Mouse (Mus musculus): Measurements from ENCODE around the gene Prr12. TPM values are rescaled to one million over a fixed set of nuclear protein-coding genes. Genes with fewer than 3 reads are reported as not detected.

Gene Prr12
- total RNA-seq, 2 experiments from 2014 or later: 47.7 to 59.7 TPM

DNA sequence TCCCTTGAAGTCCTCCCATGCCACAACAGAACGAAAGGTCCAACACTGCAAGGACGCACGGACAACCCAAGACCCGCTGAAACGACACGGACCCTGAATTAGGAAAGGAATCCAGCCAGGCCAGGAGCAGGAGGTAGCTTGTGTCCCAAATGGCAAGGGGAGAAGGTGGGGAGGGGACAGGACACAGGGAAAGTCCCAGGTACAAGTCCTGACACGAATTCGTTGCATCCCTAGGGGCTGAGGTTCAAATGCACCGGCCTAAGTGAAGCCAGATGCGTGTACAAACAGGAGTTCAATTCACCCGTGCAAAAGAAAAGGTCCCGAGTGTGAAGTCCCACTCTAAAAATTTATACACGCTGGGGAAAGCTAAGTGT lies 1.1 kb downstream of the Prr12 start:
- DNase-seq: no peak

DNA sequence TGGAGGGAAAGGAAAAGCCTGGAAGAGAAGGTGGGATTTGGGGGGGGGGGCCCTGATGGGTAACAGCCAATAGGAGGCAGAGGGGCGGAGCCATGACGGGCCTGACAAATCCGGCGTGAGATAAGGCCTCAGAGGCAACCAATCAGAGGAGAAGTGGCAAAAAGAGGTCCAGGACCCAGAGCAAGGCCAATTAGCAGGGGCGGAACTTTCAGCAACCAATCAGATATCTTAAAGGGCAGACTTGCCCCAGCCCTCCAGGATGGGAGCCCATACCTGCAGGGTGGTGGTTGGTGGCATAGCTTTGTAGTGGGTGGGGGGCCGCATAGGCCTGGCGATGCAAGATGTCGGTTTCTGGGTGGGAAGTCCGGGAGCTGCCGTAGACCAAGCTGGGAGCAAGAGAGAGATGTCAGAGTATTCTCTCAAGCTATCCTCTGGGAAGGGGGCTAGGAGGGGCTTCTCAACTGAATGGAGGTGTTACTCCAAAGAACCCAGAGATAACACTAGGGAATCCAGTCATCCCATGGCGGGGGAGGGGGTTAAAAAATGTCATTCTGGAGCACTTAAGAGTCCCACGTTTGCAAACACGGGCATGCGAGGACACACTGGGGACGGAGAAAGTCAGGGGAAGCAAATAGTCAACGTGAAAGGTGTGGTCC lies 1.6 kb downstream of the Prr12 start:
- DNase-seq: peak; percentile 80 to 88

DNA sequence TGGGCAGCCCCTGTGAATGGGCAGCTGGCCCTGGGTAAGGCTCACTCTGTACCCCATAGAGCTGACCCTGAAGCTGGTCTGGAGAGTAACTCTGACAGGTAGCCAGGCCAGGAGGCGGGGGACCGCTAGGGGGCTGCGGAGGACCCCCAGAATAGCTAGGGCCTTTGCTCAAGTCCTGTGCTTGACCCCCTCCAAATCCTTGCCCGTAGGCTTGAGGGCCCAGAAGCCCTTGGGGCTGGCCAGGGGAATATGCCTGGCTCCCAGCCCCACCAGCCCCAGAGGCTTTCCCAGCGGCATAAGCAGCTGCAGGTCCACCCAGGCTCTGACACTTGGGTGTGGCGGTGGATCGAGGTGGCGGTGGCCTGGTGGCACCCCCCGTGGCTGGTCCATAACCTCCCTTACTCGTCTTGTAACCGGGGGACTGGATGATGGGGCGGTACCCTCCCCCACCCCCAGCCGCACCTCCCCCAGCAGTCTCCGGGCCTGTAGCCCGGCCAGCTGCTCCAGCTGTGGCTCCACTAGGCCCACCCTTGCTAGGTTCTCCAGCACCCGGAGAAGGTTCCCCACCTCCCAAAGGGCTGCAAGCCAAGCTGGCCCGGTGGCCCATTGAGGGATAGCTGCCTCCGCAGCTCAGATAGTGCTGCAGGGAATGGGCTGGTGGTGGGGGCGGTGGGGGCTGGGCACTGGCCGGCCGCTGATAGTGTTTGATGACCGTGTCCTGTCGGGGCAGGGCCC lies 3.6 kb downstream of the Prr12 start:
- DNase-seq: no peak

DNA sequence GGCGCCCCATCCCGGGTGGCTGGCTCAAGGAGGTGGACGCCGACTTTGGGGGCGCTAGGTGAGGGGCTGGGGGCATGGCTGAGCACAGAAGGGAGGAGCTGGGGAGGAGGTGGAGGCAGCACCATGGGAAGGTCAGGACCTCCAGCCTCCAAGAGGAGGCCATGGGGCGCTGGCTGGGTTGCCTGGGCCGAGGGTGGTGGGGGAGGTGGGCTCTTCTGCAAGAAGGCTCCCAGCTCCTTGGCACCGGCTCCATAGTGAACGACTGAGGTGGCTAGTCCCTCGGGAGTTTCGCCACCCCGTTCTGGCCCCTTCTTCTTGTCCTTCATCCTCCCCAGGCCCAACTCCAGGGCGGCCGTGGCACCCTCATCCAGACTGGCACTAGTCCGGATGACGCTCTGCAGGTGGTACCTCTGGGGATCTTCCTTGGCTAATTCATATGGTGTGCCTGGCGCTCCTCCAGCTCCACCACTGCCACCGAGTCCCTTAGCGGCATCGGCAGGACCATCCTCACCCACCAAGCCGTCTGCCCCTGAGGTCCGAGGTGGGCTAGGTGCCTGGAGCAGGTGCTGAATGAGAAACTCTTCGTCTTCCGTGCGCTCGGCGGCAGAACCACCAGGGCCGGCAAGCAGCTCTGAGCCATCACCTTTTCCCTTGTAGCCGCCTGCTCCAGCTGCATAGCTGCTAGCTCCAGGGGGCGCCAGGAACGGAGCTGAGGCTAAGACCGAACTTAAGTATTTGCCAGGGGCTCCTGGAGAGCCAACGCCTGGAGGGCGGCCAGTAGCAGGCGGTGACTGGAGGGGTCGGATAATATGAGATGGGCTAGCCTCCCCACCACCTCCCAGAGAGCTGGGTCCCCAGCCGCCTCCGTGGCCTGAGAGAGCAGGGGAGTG lies 4.4 kb downstream of the Prr12 start:
- no peak for DNase-seq

DNA sequence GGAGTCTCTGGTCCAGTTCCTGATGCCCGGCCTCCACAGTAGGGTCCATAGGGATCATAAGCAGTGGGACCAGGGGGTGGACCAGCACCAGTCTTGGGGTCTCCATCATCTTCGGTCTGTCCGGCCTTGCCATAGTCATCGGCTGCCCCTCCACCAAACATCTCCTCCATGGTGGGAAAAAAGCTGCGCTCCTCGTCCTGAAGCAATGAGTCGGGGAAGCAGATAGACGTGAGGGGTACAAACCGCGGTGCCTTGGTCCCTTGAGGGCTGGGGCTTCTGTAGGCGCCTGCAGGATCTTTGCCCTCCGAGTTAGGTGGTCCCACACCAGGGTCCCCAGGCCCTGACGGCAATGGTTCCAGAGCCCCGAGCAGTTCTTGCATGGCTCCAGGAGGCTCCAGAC lies 5.2 kb downstream of the Prr12 start:
- no peak for DNase-seq

DNA sequence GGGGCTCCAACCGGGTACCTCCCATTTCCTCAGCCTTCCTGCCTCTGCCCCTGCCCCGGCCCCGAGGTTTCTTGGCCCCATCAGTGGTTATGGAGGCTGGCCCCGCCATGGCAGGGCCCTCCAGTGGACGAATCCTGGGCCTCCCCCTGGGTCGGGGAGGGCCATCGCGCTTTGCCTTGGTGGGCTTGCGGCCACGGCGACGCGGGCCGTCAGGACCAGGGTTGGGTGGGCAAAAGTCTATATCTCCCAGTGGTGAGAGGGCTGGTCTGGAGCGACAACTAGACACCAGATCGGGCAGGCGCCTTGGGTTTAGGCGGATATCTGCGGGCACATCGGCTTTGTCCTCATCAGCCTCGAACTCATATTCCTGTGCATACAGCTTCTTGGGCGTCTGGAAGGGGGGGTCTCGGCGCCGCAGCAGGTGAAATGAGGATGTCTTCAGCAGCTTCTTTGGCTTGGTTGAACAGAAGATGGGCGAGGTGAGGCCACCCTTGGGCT lies 5.8 kb downstream of the Prr12 start:
- no peak for DNase-seq

DNA sequence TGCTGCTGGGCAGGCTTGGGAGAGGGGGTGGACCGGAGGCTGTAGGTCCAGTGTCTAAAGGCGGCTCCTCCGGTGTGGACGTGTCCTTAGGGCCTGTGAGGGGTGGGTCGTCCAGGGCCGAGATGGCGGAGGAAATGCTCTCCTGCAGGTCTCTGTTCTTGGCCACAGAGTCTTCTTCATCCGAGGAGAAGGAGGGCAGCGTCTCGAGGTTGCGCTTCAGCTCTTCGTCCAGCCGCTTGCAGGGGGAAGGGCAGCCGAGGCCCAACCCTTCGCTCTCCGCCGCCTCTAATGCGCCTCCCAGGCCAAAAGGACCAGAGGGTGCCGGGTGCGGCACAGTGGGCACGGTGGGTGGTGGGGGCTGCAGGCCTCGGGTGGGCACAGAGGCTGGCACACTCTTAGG lies 6.9 kb downstream of the Prr12 start:
- no peak for DNase-seq

DNA sequence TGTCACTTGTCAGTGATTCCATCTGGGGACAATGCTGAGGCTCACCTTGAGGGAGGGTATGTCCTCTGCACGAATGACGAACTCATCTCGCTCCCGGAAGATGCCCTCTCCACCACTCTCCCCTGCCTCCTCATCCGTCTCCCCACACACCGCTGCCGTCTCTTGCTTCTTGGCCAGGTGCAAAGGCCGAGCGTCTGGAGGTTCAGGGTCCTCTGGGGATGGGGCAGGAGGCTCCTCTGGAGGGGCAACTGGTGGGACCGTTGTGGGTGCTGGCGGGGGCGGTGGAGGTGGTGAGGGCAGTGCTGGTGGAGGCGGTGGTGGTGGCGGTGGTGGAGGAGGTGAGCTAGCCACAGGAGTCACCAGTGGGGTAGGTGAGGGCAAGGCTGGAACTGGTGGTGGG lies 9.4 kb downstream of the Prr12 start:
- no peak for DNase-seq

DNA sequence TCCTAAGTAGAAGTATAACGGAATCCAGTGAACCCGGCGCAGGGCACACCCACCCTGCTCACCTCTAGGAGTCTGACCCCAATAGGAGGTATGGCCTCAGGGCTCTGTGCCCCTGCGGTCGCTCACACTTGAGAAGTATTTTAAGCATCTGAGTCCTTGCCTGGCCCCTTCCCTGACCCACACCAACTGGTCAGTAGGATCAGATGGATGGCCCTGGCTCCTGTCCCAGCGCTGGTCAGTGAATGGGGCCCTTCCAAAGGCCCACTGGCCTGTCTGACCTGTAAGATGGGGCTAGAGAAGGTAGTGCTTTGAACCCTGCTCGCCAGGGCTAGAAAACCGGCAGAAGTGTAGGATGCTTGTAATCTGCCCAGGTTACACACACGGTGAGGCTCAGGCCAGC lies 11.8 kb downstream of the Prr12 start:
- DNase-seq: no peak

DNA sequence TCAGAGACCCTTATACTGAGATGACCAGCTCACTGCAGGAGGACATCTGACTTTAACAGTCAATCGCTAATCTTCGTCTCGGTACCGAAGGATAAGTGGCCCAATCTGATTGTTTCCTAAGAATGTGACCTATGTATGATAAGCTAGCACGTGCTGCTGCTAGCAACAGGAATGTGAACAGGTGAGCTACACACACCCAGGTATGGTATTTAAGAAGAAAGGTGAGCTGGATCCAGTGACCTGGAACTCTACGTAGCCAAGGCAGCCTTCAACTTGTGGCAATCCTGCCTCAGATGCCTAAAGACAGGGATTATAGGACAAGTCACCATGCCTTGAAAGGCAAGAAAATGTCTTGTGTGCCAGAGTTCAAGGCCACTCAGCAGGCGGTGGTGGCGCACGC lies 14.3 kb downstream of the Prr12 start:
- DNase-seq: no peak

DNA sequence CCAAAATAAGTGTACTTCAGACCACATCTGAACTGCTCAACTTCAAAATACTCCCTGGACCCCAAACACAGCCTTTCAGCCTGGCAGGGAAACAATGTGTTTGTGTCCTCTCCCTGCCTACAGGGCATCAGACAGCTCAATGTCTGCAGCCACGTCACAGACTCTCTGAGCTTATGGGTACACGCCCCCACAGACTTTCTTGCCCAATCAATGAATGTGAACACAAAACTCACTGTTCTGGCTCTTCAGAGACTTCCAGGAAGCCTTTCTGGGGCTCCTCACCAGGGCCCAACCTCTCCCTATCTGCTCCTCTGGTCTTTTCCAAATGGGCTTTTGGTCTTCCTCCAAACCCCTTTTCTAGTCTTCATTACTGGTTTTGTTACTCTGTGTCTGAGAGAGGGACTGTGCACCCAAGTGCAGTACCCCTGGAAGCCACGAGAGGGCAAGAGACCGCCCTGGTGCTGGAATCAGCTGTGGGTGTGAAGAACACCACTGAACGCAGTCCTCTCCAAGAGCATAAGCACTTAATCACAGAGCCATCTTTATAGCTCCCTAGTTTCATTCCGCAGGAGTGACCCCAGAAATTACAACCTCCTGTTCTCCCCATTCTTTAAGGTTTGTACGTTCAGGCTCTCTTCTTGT lies 14.8 kb downstream of the Prr12 start:
- DNase-seq: peak; percentile 74 to 75

DNA sequence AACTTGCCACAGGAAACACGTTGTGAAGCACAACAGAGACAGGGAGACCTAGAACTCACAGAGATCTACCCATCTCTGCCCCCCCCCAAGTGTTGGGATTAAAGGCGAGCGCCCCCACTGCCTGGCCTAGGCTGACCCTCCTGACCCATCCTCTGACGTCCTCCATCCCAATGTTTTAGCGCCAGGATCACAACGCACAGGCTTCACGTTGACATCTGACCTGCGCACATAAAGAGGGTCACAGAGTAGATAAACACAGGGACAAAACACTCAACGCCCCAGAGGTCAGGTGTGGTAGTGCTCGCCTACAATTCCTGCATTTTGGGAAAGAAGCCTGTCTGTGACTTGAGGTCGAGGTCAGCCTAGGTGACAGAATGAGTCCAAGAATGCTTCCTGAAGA lies 16.0 kb downstream of the Prr12 start:
- no peak for DNase-seq

DNA sequence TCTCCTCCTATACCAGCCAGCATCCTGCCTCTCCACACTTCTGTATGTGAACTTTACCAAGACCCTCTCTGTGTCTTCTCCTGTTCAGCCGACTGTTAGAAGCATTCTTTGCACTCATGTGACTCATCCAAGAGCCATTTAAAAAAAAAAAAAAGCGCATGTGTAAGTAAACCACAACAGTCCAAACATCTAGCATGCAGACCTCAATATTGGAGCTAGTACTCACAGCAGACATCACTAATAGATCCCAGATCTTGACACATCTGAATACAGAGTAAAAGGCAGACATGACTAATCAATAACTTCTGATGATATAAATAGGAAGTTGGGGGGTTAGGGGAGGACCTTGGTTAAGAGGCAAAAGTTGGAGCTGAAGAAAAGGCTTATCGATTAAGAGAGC lies 17.1 kb downstream of the Prr12 start:
- no peak for DNase-seq

DNA sequence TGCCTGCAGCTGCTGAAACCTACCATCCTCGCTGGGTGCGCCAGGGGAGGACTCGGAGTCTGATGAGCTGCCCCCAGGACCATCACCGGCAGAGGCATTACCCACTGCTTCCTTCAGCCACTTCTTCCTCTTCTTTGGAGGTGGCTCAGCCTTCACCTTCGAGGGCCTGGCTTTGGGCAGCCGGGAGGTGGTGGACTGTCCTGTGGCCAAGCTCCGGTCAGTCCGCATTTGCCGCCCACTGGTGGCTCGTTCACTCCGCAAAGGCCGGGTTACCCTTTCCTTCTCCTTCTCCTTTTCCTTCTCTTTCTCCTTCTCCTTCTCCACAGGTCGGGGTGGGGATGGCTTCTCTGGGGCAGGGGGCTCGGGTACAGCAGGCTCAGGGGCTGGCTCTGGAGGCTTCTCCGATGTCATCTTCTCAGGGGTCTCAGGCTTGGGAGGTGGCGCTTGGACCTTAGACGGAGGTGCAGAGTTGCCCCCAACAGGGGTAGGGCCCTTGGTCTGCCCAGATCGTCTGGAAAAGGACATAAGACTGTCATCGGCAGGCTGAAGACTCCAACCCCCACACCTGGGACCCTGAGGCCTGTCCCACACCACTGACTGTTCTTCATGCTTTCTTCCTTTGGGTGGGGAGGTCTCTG lies 18.8 kb downstream of the Prr12 start:
- DNase-seq: no peak

DNA sequence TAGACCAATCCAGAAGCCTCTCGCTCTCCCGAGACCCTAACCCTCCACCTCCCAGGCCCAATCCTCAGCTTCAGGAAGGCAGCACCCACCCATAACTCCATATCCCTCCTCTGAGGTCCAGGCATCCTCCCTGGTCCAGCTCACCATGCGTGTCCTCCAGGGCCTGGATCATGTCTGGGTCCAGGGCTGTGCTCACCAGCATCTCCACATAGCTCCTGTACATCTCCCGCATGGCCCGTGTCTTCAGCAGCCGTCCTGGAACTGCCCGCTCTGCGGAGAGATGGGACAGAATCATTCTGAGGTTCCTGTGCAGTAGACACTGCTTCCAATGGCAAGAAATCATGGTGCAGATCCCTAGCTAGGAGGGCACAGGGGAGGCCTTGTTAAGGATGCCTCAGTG lies 21.8 kb downstream of the Prr12 start:
- no peak for DNase-seq

DNA sequence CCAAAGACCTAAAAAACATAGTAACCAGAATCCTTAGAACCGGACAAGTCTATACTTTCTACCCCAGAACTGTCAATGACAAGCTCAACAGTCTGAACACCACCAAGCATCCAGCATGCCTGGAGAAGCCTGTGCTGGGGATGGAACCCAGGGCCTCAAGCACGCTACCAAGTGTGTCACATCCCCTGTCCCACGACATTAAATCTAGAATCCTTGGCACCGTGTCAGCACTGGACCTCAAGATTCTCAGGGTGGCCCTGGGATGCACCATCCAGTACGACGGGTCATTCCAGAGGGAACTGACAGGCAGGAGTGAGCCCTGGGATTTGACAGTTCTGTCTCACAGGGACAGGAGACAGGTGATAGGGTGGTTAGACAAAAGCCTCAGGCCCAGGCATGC lies 22.7 kb downstream of the Prr12 start:
- no peak for DNase-seq

DNA sequence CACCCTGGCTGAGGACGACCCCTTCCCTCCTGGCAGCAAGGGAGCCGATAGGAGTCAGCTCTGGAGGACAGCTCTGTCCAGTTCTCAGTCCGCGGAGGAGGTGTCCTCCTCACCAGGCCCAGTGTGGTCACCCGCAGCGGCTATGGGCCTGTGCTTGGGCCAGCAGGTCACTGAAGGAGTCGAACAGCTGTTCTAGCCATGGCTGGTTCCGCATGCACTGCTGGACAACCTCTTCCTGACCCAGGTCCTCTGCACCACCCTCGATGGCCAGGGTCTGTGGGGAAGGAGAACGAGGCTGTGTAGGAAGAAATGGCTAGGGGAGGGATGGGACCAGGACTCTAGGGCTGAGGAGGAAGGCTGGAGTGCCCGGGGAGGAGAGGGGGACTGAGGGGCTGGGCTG lies 24.3 kb downstream of the Prr12 start:
- DNase-seq: no peak

DNA sequence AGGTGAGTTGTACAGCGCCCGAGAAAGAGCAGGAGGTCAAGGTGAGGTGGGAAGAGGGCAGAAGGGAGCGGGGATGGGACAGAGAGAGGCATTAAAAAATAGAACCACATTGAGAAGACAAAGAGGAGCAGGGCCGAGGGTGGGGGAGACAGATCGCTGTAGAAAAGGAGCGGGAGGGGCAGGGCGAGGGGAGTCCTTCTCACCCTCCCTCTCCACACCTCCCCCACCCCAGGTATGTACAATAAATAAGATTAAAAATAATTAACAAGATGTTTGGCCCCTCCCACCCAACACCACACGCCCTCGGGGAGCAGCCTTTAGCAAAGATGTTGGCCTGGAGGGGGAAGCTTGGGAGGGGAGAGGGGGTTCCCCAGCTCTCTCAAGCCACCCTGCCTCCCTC lies 24.9 kb downstream of the Prr12 start:
- no peak for DNase-seq

DNA sequence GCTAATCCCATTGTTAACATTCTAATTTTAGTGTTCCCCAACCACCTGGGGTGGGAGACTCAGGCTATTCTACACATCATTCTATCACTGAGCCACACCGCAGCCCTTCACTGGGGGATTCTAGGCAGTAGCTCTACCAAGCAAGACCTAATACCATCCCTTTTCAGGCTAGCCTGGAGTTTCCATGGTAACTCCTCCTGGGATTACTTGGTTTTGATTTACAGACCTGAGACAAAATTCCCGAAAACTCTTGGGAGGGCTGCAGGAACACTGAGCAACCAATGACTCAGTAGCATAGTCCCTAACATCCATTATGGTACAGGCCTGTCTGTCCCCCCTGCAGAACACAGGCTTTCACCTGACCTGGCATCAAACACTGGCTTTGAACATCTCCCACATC lies 26.4 kb downstream of the Prr12 start:
- DNase-seq: no peak

DNA sequence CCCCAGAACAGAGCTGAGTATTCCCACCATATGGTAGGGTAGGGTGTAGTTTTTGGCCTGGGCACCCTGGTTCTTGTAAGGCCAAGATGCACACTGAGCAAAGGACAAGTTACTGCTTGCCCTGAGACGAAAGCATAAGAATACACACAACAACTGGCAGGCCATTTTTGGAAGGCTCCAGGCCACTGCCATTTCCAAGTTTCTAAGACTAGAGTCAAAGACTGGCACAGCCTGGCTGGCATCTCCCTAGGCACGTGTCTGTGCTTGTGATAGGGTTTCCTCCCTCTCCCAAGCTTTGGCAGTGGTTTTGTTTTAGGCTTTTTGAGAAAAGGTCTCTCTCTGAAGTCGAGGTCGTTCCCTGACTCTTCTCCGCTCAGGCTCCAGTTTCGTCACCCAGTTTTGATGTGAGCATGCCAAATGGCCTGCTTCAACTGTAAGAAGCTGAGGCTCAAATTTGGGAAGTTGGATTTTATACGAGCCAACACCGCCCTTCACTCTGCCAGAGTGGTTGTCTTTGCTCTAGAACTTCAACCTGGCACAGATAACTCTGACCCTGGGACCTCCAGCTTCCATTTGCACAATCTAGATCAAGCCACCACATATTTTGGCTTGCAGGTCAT lies 27.0 kb downstream of the Prr12 start:
- peak; percentile 72 to 82 for DNase-seq

Data from adrenal gland, postnatal 36 days (tissue).